Mouse (Mus musculus) forebrain, embryonic 12.5 days (tissue): ENCODE measurements around the gene Asb1. TPM values are rescaled to one million over a fixed set of nuclear protein-coding genes. Genes with fewer than 3 reads are reported as not detected.
A peak's percentile ranks its signal among the peaks of the same experiment; 100 is the strongest.

Source experiments
- ATAC-seq: fragments of 200-750 bp; cut with Nextera tagmentation; 2 replicates; pipeline ENCODE4 v1.8.0; 2017; ENCODE audit warnings: moderate TSS enrichment; ENCODE audit not compliant: low FRiP score
- H3K27ac ChIP-seq: fragments of 300-500 bp; sonication (generic); 2 replicates; pipeline ENCODE4 v1.5.1; 2016; ENCODE audit warnings: mild to moderate bottlenecking
- H3K27me3 ChIP-seq: fragments of 300-500 bp; sonication (generic); 2 replicates; pipeline ENCODE4 v1.6.1; 2016; ENCODE audit warnings: mild to moderate bottlenecking
- H3K36me3 ChIP-seq: fragments of 300-500 bp; sonication (generic); replicated peaks from 2 replicates; pipeline ENCODE4 v1.6.1; 2016; ENCODE audit warnings: mild to moderate bottlenecking
- H3K4me1 ChIP-seq: fragments of 300-500 bp; sonication (generic); 2 replicates; pipeline ENCODE4 v1.6.1; 2016
- H3K4me2 ChIP-seq: fragments of 300-500 bp; sonication (generic); 2 replicates; pipeline ENCODE4 v1.6.1; 2016; ENCODE audit warnings: mild to moderate bottlenecking, moderate library complexity
- H3K4me3 ChIP-seq: fragments of 300-500 bp; sonication (generic); replicated peaks from 2 replicates; pipeline ENCODE4 v1.5.1; 2016; ENCODE audit warnings: mild to moderate bottlenecking
- H3K9ac ChIP-seq: fragments of 300-500 bp; sonication (generic); 2 replicates; pipeline ENCODE4 v1.6.1; 2016; ENCODE audit warnings: mild to moderate bottlenecking
- H3K9me3 ChIP-seq: fragments of 300-500 bp; sonication (generic); 2 replicates; pipeline ENCODE4 v1.6.1; 2016
- WGBS: fragments of 180-500 bp; shearing (Covaris S2); methylation state at CpG from one replicate; pipeline ENCODE4 v1.1.7; 2016; 5-methylcytosine and 5-hydroxymethylcytosine counted together
- polyA plus RNA-seq: library from polyadenylated mRNA; unstranded; fragments of >200 nt; fragmentation: Nextera tagmentation; extraction: Ambion mirVana; gene quantifications from 2 replicates; pipeline ENCODE4 v1.2.1, GENCODE M21; 2016

The Asb1 gene
- polyA plus RNA-seq, 1 experiment from 2014 or later: 17.0 TPM

DNA sequence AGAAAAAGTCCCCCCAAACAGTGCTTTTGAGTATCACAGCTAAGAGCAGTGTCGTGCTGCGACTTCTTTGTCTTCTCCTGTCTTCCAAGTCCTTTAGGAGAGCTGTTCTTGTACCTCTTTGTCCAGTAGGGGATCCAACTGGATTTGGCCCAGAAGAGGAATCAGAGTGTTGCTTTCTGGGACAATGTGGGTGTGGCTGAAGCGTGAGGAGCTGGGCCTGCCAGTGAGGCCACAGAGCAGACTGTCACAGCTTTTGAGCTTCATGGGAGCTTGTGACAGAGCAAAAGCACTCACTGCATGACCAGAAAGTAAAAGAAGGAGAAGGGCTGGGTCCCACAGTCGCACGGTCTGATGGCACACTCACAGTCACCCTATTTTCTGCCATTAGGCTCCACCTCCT lies 7.5 kb upstream of the Asb1 start:
- peaks cover 15% of the 10 kb centered on the region for H3K27me3 ChIP-seq
- H3K9me3 ChIP-seq: no peaks in the 10 kb centered on the region
- H3K27ac ChIP-seq: no peak overlapping the region
- H3K4me1 ChIP-seq: no peaks in the 10 kb centered on the region
- peaks cover 14% of the 10 kb centered on the region for H3K36me3 ChIP-seq
- WGBS: 87% methylated on average over 5 of the region's 5 CpGs
- no peak overlapping the region for H3K4me3 ChIP-seq
- H3K9ac ChIP-seq: no peak overlapping the region
- no peak overlapping the region for H3K4me2 ChIP-seq
- no peak for ATAC-seq

GRCm38 (mm10) chr1:91533483-91533882 lies 6.9 kb upstream of the Asb1 start:
- no peak overlapping the region for H3K4me3 ChIP-seq
- H3K4me1 ChIP-seq: no peaks in the 10 kb centered on the region
- WGBS: 71% methylated on average over 2 of the region's 2 CpGs
- ATAC-seq: no peak
- H3K4me2 ChIP-seq: no peak overlapping the region
- no peaks in the 10 kb centered on the region for H3K9me3 ChIP-seq
- H3K9ac ChIP-seq: no peak overlapping the region
- H3K36me3 ChIP-seq: peaks cover 11% of the 10 kb centered on the region; the same call in 1 of the 2 replicates
- H3K27ac ChIP-seq: no peak overlapping the region
- peaks cover 21% of the 10 kb centered on the region for H3K27me3 ChIP-seq

GRCm38 (mm10) chr1:91533961-91534723 lies 6.2 kb upstream of the Asb1 start:
- Histone ChIP-seq H3K9me3 (no peaks in the 10 kb centered on the region), H3K4me1 (no peaks in the 10 kb centered on the region), H3K9ac (no peak overlapping the region), H3K4me3 (no peak overlapping the region), H3K27ac (no peak overlapping the region), H3K27me3 (peaks cover 28% of the 10 kb centered on the region), H3K4me2 (no peak overlapping the region), H3K36me3 (0 out of 2 replicates have a peak, but pooled peaks cover 7% of the 10 kb centered on the region)
- WGBS: 78% methylated on average over 19 of the region's 19 CpGs
- ATAC-seq: no peak

GRCm38 (mm10) chr1:91537786-91538569 lies 2.4 kb upstream of the Asb1 start:
- no peak overlapping the region for H3K27ac ChIP-seq
- H3K4me2 ChIP-seq: no peak overlapping the region
- peaks cover 21% of the 10 kb centered on the region for H3K4me1 ChIP-seq
- 16% methylated on average over 22 of the region's 22 CpGs for WGBS
- H3K36me3 ChIP-seq: no peaks in the 10 kb centered on the region
- H3K4me3 ChIP-seq: no peak overlapping the region
- no peak overlapping the region for H3K9ac ChIP-seq
- H3K27me3 ChIP-seq: peaks cover 35% of the 10 kb centered on the region
- H3K9me3 ChIP-seq: no peaks in the 10 kb centered on the region
- no peak for ATAC-seq

DNA sequence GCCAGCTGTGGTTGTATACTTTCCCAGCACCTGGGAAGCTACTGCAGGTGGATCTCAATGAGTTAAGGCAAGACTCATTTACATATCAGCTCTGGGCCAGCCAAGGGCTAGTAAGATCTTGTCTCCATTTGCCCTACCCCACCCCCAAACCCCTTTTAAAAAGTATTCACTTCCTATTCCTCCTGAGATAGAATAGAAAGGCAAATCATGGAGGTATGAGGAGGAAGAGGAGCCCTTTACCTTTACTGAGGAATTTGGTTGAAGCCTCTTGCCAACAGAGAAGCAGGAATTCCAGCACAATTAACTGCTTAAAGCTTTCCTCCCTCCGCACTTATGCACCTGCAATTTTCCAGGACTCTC lies 1.8 kb upstream of the Asb1 start:
- H3K27me3 ChIP-seq: peaks cover 35% of the 10 kb centered on the region
- no peak overlapping the region for H3K4me3 ChIP-seq
- no peaks in the 10 kb centered on the region for H3K36me3 ChIP-seq
- WGBS: 50% methylated on average over 1 of the region's 1 CpGs
- H3K9me3 ChIP-seq: no peaks in the 10 kb centered on the region
- no peak overlapping the region for H3K4me2 ChIP-seq
- H3K9ac ChIP-seq: no peak overlapping the region
- no peak for ATAC-seq
- no peak overlapping the region for H3K27ac ChIP-seq
- peaks cover 21% of the 10 kb centered on the region for H3K4me1 ChIP-seq

- 0 out of 2 replicates have a peak overlapping the region, but pooled peaks have one; percentile 31 for H3K9ac ChIP-seq
- H3K9me3 ChIP-seq: no peaks in the 10 kb centered on the region
- H3K4me2 ChIP-seq: peak overlapping the region; percentile 96
- H3K27ac ChIP-seq: no peak overlapping the region
- H3K4me3 ChIP-seq: peak overlapping the region; percentile 75
- ATAC-seq: no peak
- 32% methylated on average over 6 of the region's 6 CpGs for WGBS
- H3K27me3 ChIP-seq: peaks cover 35% of the 10 kb centered on the region
- H3K4me1 ChIP-seq: peaks cover 21% of the 10 kb centered on the region
- no peaks in the 10 kb centered on the region for H3K36me3 ChIP-seq
These were observed 1.1 kb upstream of the Asb1 start for GRCm38 (mm10) chr1:91539246-91539645.

DNA sequence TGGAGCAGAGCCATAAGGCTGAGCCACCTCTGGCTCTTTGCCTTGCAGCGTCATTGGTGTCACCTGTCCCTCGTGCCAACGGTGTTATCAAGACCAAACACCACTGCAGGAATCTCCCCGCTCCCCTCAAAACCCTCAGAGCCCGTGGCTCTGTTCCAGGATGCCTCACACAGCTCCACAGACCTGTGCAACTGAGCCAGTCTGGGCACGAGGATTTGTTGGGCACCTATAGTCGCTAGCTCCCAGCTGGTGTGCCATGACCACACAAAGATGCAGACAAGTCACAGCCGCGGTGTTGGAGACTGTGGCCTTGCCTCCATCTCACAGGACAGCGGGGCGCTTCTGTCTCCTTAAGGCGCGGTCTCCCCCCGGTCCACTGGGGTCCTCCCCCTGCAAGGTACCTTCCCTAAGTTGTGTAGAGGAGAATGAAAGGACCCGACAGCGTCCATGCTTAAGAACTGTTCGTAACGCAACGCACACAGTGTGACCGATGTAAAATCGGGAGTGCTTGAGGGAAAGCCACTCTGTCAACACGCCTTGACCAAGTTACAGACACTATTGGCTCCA lies 557 bp upstream of the Asb1 start:
- no peak; the same call in none of the 2 replicates for ATAC-seq
- H3K4me2 ChIP-seq: peak overlapping the region; percentile 96
- 1% methylated on average over 22 of the region's 22 CpGs for WGBS

DNA sequence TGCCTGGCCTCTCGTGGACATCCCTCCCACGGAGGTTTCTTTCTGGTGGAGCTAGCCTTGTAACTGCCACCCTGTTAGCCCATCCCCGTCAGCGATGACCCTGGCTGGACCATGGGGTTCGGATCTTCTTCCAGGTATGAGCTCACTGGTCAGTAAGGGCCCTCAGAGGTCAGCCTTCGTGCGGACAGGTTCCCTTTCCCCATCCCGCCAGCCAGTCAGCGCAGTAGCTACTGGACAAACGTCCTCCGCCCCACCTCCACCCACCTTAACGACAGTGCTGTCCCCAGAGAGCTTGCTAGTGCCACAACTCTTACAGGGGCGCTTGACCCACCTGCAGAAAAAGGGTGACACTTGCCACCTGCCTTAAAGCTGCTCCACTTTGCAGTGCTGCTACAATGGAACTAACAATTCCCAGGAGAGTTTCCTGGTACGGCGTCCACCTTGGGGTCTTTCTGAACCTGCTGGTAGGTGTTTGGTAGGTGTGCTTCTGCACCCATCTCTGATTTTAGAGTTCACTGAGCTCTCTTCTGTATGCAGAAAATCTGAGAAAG lies 773 bp downstream of the Asb1 start:
- peaks cover 31% of the 10 kb centered on the region for H3K27me3 ChIP-seq
- 12% methylated on average over 15 of the region's 15 CpGs for WGBS
- no peak; the same call in 1 of the 2 replicates for ATAC-seq
- peaks cover 21% of the 10 kb centered on the region for H3K4me1 ChIP-seq
- peak overlapping the region; percentile 74 for H3K27ac ChIP-seq
- no peaks in the 10 kb centered on the region for H3K9me3 ChIP-seq
- H3K9ac ChIP-seq: peak overlapping the region; percentile 86
- H3K4me3 ChIP-seq: peak overlapping the region; percentile 75
- H3K36me3 ChIP-seq: peaks cover 10% of the 10 kb centered on the region
- H3K4me2 ChIP-seq: peak overlapping the region; percentile 96

More for the DNA sequence above, 557 bp upstream of the Asb1 start:
- Histone ChIP-seq H3K27ac (no peak overlapping the region), H3K9me3 (no peaks in the 10 kb centered on the region), H3K9ac (peak overlapping the region; percentile 31), H3K4me1 (peaks cover 21% of the 10 kb centered on the region), H3K27me3 (peaks cover 35% of the 10 kb centered on the region), H3K36me3 (peaks cover 4% of the 10 kb centered on the region), H3K4me3 (peak overlapping the region; percentile 75)

DNA sequence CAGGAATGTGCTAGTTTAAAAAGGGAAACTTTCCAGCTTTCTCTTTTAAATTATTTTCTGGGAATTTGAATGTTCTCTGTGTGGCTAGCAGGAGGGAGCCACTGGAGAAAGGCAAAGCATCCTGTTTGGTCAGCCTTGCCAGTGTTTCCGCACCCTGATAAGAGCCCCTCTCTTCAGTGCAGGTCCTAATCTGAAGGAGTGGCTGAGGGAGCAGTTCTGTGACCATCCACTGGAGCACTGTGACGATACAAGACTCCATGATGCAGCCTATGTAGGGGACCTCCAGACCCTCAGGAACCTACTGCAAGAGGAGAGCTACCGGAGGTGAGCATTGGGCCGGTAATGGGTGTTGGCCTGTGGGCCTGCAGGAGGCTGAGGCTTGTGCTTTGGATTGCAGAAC lies 3.6 kb downstream of the Asb1 start:
- Histone ChIP-seq H3K27ac (no peak overlapping the region), H3K9me3 (no peaks in the 10 kb centered on the region), H3K27me3 (peaks cover 9% of the 10 kb centered on the region), H3K4me2 (no peak overlapping the region), H3K36me3 (peaks cover 23% of the 10 kb centered on the region), H3K4me1 (peaks cover 35% of the 10 kb centered on the region), H3K9ac (no peak overlapping the region), H3K4me3 (no peak overlapping the region)
- WGBS: 88% methylated on average over 4 of the region's 4 CpGs
- no peak for ATAC-seq

- ATAC-seq: no peak
- Histone ChIP-seq H3K4me3 (no peak overlapping the region), H3K4me2 (no peak overlapping the region), H3K36me3 (peaks cover 26% of the 10 kb centered on the region), H3K9me3 (no peaks in the 10 kb centered on the region), H3K4me1 (peaks cover 30% of the 10 kb centered on the region), H3K9ac (no peak overlapping the region), H3K27me3 (no peaks in the 10 kb centered on the region), H3K27ac (no peak overlapping the region)
- WGBS: 90% methylated on average over 1 of the region's 1 CpGs
These were observed 4.9 kb downstream of the Asb1 start for GRCm38 (mm10) chr1:91545226-91545625.

DNA sequence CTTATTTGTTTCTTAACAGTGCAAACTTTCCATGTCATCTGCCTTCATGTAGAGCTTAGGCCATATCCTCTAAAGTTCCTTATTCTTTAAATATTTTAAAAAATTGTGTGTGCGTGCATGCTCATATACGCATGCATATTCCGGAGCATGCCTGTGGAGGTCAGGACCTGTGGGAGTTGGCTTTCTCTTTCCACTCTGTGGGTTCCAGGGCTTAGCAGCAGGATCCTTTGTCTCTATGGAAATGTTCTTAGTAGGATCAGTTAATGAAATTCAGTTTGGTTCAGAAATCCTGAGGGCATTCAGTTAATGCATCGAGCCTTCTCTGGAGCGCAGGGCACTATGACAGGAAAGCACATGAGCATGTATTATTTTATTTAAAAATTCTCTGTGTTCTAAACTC lies 7.2 kb downstream of the Asb1 start:
- 0 out of 2 replicates have a peak overlapping the region, but pooled peaks have one; percentile 2 for H3K4me2 ChIP-seq
- no peak overlapping the region for H3K9ac ChIP-seq
- no peak overlapping the region for H3K27ac ChIP-seq
- ATAC-seq: no peak
- WGBS: 40% methylated on average over 5 of the region's 5 CpGs
- H3K36me3 ChIP-seq: peaks cover 32% of the 10 kb centered on the region
- H3K4me3 ChIP-seq: no peak overlapping the region
- H3K27me3 ChIP-seq: no peaks in the 10 kb centered on the region
- peaks cover 15% of the 10 kb centered on the region for H3K4me1 ChIP-seq
- no peaks in the 10 kb centered on the region for H3K9me3 ChIP-seq

GRCm38 (mm10) chr1:91549073-91549472 lies 8.7 kb downstream of the Asb1 start:
- H3K27me3 ChIP-seq: no peaks in the 10 kb centered on the region
- H3K4me2 ChIP-seq: no peak overlapping the region
- 81% methylated on average over 2 of the region's 2 CpGs for WGBS
- no peak overlapping the region for H3K27ac ChIP-seq
- no peak overlapping the region for H3K9ac ChIP-seq
- no peaks in the 10 kb centered on the region for H3K9me3 ChIP-seq
- H3K36me3 ChIP-seq: peaks cover 38% of the 10 kb centered on the region
- H3K4me1 ChIP-seq: peaks cover 15% of the 10 kb centered on the region
- H3K4me3 ChIP-seq: no peak overlapping the region
- ATAC-seq: no peak
